Mouse (Mus musculus): ENCODE results near the gene Tmed10.

- TF ChIP-seq POLR2A (IDR thresholded peaks at IDR 0.05; ENCODE audit: extremely low read depth, insufficient read depth, low read length) (no peak), CTCF (IDR thresholded peaks at IDR 0.05; ENCODE audit: extremely low read depth, insufficient read depth, low read length) (no peak)
Observed at GRCm38 (mm10) chr12:85385329-85385994, 10.8 kb upstream of the Tmed10 start.

Measured in cortical plate, adult 2 months (tissue).